Mouse (Mus musculus) neural tube, embryonic 13.5 days (tissue): ENCODE results near the gene Cyp27a1. TPM values are rescaled to one million over a fixed set of nuclear protein-coding genes. Genes with fewer than 3 reads are reported as not detected.
A peak's percentile ranks its signal among the peaks of the same experiment; 100 is the strongest.

Experiments
- ATAC-seq: fragments of 200-750 bp; cut with Nextera tagmentation; 2 replicates; pipeline ENCODE4 v1.8.0; 2017; ENCODE audit warnings: low read depth, mild to moderate bottlenecking, moderate TSS enrichment, moderate library complexity
- H3K27ac ChIP-seq: fragments of 300-500 bp; sonication (generic); replicated peaks from 2 replicates; pipeline ENCODE4 v1.5.1; 2015; ENCODE audit warnings: moderate library complexity, mild to moderate bottlenecking, inconsistent platforms
- H3K27me3 ChIP-seq: fragments of 300-500 bp; sonication (generic); 2 replicates; pipeline ENCODE4 v1.6.1; 2015; ENCODE audit warnings: mild to moderate bottlenecking, inconsistent platforms
- H3K36me3 ChIP-seq: fragments of 300-500 bp; sonication (generic); 2 replicates; pipeline ENCODE4 v1.6.1; 2015; ENCODE audit warnings: mild to moderate bottlenecking, inconsistent platforms
- H3K4me1 ChIP-seq: fragments of 300-500 bp; sonication (generic); replicated peaks from 2 replicates; pipeline ENCODE4 v1.6.1; 2015; ENCODE audit warnings: inconsistent platforms
- H3K4me2 ChIP-seq: fragments of 300-500 bp; sonication (generic); 2 replicates; pipeline ENCODE4 v1.6.1; 2015; ENCODE audit warnings: inconsistent platforms, mild to moderate bottlenecking, moderate library complexity
- H3K4me3 ChIP-seq: fragments of 300-500 bp; sonication (generic); 2 replicates; pipeline ENCODE4 v1.5.1; 2015; ENCODE audit warnings: mild to moderate bottlenecking, inconsistent platforms
- H3K9ac ChIP-seq: fragments of 300-500 bp; sonication (generic); 2 replicates; pipeline ENCODE4 v1.6.1; 2015; ENCODE audit warnings: moderate library complexity, mild to moderate bottlenecking, inconsistent platforms
- H3K9me3 ChIP-seq: fragments of 300-500 bp; sonication (generic); 2 replicates; pipeline ENCODE4 v1.6.1; 2016; ENCODE audit warnings: inconsistent platforms
- WGBS: fragments of 180-500 bp; shearing (Covaris S2); methylation state at CpG from one replicate; pipeline ENCODE4 v1.1.7; 2015; 5-methylcytosine and 5-hydroxymethylcytosine counted together
- polyA plus RNA-seq: library from polyadenylated mRNA; unstranded; fragments of >200 nt; fragmentation: Nextera tagmentation; extraction: Ambion mirVana; gene quantifications from 2 replicates; pipeline ENCODE4 v1.2.1, GENCODE M21; 2015

Cyp27a1 gene
- polyA plus RNA-seq, 1 experiment from 2014 or later = 4.0 TPM

- no peak for ATAC-seq
- Histone ChIP-seq H3K9ac (no peak overlapping the region), H3K9me3 (no peaks in the 10 kb centered on the region), H3K36me3 (peaks cover 42% of the 10 kb centered on the region), H3K4me1 (no peaks in the 10 kb centered on the region), H3K27ac (no peak overlapping the region), H3K27me3 (no peaks in the 10 kb centered on the region), H3K4me3 (no peak overlapping the region), H3K4me2 (no peak overlapping the region)
- 93% methylated on average over 6 of the region's 6 CpGs for WGBS
Measured at GRCm38 (mm10) chr1:74702142-74702553, 11.2 kb upstream of the Cyp27a1 start.

- Histone ChIP-seq H3K4me2 (no peak overlapping the region), H3K9ac (no peak overlapping the region), H3K27me3 (no peaks in the 10 kb centered on the region), H3K4me3 (no peak overlapping the region), H3K4me1 (no peaks in the 10 kb centered on the region), H3K9me3 (no peaks in the 10 kb centered on the region), H3K36me3 (peaks cover 22% of the 10 kb centered on the region), H3K27ac (no peak overlapping the region)
- ATAC-seq = no peak
- 65% methylated on average over 3 of the region's 3 CpGs for WGBS
Measured at GRCm38 (mm10) chr1:74704156-74704555, 9.2 kb upstream of the Cyp27a1 start.

- 63% methylated on average over 5 of the region's 5 CpGs for WGBS
Measured at GRCm38 (mm10) chr1:74705016-74705415, 8.4 kb upstream of the Cyp27a1 start.

GRCm38 (mm10) chr1:74709566-74709965, 3.8 kb upstream of the Cyp27a1 start:
- no peak overlapping the region for H3K4me3 ChIP-seq
- peaks cover 14% of the 10 kb centered on the region; the same call in 1 of the 2 replicates for H3K27me3 ChIP-seq
- no peak overlapping the region for H3K27ac ChIP-seq
- no peaks in the 10 kb centered on the region for H3K36me3 ChIP-seq
- no peak overlapping the region for H3K9ac ChIP-seq
- ATAC-seq = no peak
- no peak overlapping the region for H3K4me2 ChIP-seq
- no peaks in the 10 kb centered on the region for H3K9me3 ChIP-seq
- H3K4me1 ChIP-seq = peaks cover 15% of the 10 kb centered on the region
- WGBS = 39% methylated on average over 6 of the region's 6 CpGs

More at GRCm38 (mm10) chr1:74705016-74705415, 8.4 kb upstream of the Cyp27a1 start:
- ATAC-seq = no peak
- no peak overlapping the region for H3K9ac ChIP-seq
- no peak overlapping the region for H3K27ac ChIP-seq
- no peaks in the 10 kb centered on the region for H3K9me3 ChIP-seq
- H3K4me3 ChIP-seq = no peak overlapping the region
- H3K4me2 ChIP-seq = no peak overlapping the region
- no peaks in the 10 kb centered on the region for H3K4me1 ChIP-seq
- H3K27me3 ChIP-seq = no peaks in the 10 kb centered on the region
- peaks cover 15% of the 10 kb centered on the region for H3K36me3 ChIP-seq

GRCm38 (mm10) chr1:74712046-74712445, 1.3 kb upstream of the Cyp27a1 start:
- no peak for ATAC-seq
- Histone ChIP-seq H3K9me3 (no peaks in the 10 kb centered on the region), H3K27ac (no peak overlapping the region), H3K4me2 (no peak overlapping the region), H3K36me3 (no peaks in the 10 kb centered on the region), H3K9ac (no peak overlapping the region), H3K27me3 (peaks cover 14% of the 10 kb centered on the region; the same call in 1 of the 2 replicates), H3K4me3 (no peak overlapping the region), H3K4me1 (peaks cover 15% of the 10 kb centered on the region)
- WGBS = 83% methylated on average over 4 of the region's 4 CpGs

- WGBS = 42% methylated on average over 5 of the region's 5 CpGs
- H3K4me2 ChIP-seq = peak overlapping the region; percentile 91
- H3K9me3 ChIP-seq = no peaks in the 10 kb centered on the region
- no peaks in the 10 kb centered on the region for H3K36me3 ChIP-seq
- ATAC-seq = no peak
- H3K4me1 ChIP-seq = peaks cover 15% of the 10 kb centered on the region
- peak overlapping the region; percentile 45 for H3K4me3 ChIP-seq
- H3K27ac ChIP-seq = no peak overlapping the region
- no peak overlapping the region for H3K9ac ChIP-seq
- peaks cover 14% of the 10 kb centered on the region; the same call in 1 of the 2 replicates for H3K27me3 ChIP-seq
Measured at GRCm38 (mm10) chr1:74712461-74713098, 794 bp upstream of the Cyp27a1 start.

- no peaks in the 10 kb centered on the region for H3K36me3 ChIP-seq
- H3K27ac ChIP-seq = no peak overlapping the region
- no peak for ATAC-seq
- H3K4me3 ChIP-seq = peak overlapping the region; percentile 45
- WGBS = 25% methylated on average over 12 of the region's 12 CpGs
- peaks cover 14% of the 10 kb centered on the region; the same call in 1 of the 2 replicates for H3K27me3 ChIP-seq
- H3K4me2 ChIP-seq = peak overlapping the region; percentile 91
- H3K4me1 ChIP-seq = peaks cover 15% of the 10 kb centered on the region
- H3K9ac ChIP-seq = peak overlapping the region; percentile 71
- no peaks in the 10 kb centered on the region for H3K9me3 ChIP-seq
Measured at GRCm38 (mm10) chr1:74713859-74714730, 721 bp downstream of the Cyp27a1 start.

GRCm38 (mm10) chr1:74714967-74715366, 1.6 kb downstream of the Cyp27a1 start:
- Histone ChIP-seq H3K4me1 (peaks cover 15% of the 10 kb centered on the region), H3K9me3 (no peaks in the 10 kb centered on the region), H3K27me3 (peaks cover 14% of the 10 kb centered on the region; the same call in 1 of the 2 replicates), H3K27ac (no peak overlapping the region), H3K4me3 (no peak overlapping the region), H3K4me2 (no peak overlapping the region), H3K9ac (no peak overlapping the region), H3K36me3 (no peaks in the 10 kb centered on the region)
- WGBS = 68% methylated on average over 2 of the region's 2 CpGs
- ATAC-seq = no peak

- WGBS = 81% methylated on average over 5 of the region's 5 CpGs
- Histone ChIP-seq H3K9me3 (no peaks in the 10 kb centered on the region), H3K4me3 (no peak overlapping the region), H3K27ac (no peak overlapping the region), H3K4me2 (no peak overlapping the region), H3K9ac (no peak overlapping the region), H3K36me3 (no peaks in the 10 kb centered on the region), H3K4me1 (peaks cover 15% of the 10 kb centered on the region), H3K27me3 (peaks cover 14% of the 10 kb centered on the region; the same call in 1 of the 2 replicates)
- no peak for ATAC-seq
Measured at GRCm38 (mm10) chr1:74715468-74715867, 2.1 kb downstream of the Cyp27a1 start.

GRCm38 (mm10) chr1:74715886-74716285, 2.5 kb downstream of the Cyp27a1 start:
- Histone ChIP-seq H3K4me3 (no peak overlapping the region), H3K4me2 (no peak overlapping the region), H3K36me3 (no peaks in the 10 kb centered on the region), H3K27me3 (peaks cover 14% of the 10 kb centered on the region; the same call in 1 of the 2 replicates), H3K9ac (no peak overlapping the region), H3K4me1 (peaks cover 15% of the 10 kb centered on the region), H3K9me3 (no peaks in the 10 kb centered on the region), H3K27ac (no peak overlapping the region)
- 90% methylated on average over 6 of the region's 6 CpGs for WGBS
- ATAC-seq = no peak

GRCm38 (mm10) chr1:74718113-74718512, 4.7 kb downstream of the Cyp27a1 start:
- WGBS = 84% methylated on average over 8 of the region's 8 CpGs
- H3K27me3 ChIP-seq = peaks cover 6% of the 10 kb centered on the region; the same call in 1 of the 2 replicates
- peaks cover 8% of the 10 kb centered on the region for H3K4me1 ChIP-seq
- H3K9me3 ChIP-seq = no peaks in the 10 kb centered on the region
- no peak overlapping the region for H3K4me2 ChIP-seq
- H3K27ac ChIP-seq = no peak overlapping the region
- H3K9ac ChIP-seq = no peak overlapping the region
- no peak overlapping the region for H3K4me3 ChIP-seq
- ATAC-seq = no peak
- H3K36me3 ChIP-seq = no peaks in the 10 kb centered on the region

GRCm38 (mm10) chr1:74719281-74719680, 5.9 kb downstream of the Cyp27a1 start:
- Histone ChIP-seq H3K4me1 (no peaks in the 10 kb centered on the region), H3K4me3 (no peak overlapping the region), H3K4me2 (no peak overlapping the region), H3K9ac (no peak overlapping the region), H3K9me3 (no peaks in the 10 kb centered on the region), H3K27ac (no peak overlapping the region), H3K36me3 (no peaks in the 10 kb centered on the region), H3K27me3 (0 out of 2 replicates have a peak, but pooled peaks cover 3% of the 10 kb centered on the region)
- 73% methylated on average over 3 of the region's 3 CpGs for WGBS
- no peak for ATAC-seq
